Mouse (Mus musculus) T-helper 1 cell (primary cell): ENCODE results near the gene Slc7a4.

ENCODE experiments used
- in situ Hi-C: fragments of 300-600 bp; cut with MboI, MseI; formaldehyde crosslinking; loops from one replicate; pipeline ENCODE4 v1.15.1; 2025; ENCODE audit warnings: high pct_unique_total_duplicates

The Slc7a4 gene

DNA sequence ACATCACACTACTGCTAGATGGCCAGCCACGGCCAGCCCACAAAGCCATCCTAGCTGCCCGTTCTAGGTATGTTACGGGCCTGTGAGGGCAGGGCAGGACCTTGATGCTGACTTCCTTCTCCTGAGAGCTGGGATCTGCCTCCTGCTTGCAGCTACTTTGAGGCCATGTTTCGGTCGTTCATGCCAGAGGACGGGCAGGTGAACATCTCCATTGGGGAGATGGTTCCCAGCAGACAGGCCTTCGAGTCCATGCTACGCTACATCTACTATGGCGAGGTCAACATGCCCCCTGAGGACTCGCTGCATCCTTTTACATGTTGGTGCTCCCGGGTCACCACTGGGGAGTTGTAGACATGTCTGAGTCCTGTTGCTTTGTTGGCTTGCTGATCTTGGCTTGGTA, 58.9 kb downstream of the Slc7a4 start:
- in situ Hi-C loops, result loop anchor here (10.0 kb wide), 1 partner anchor 721 kb away; the partner anchor contains the start of genes Ranbp1 and Trmt2a
